Mouse (Mus musculus): ENCODE data around the gene Phrf1.

Phrf1 gene

DNA sequence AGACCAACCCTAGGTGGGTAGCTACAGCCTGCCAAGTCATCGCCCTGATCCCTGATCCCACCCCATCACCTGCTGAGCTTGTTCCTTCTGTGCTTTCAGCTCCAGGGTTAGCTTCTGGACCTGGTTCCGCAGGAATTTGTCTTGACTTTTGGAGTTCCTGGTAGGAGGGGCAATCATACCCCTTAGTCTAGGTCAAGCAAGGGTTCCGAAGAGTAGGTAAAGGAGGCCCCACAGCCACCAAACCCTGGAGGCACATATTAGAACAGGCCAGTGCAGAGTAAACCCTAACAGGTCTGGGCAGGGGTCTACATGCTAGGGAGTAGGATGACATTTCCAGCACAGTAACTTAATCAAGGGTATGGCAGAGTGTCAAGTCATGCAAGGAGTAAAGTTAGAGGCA lies 15.5 kb upstream of the Phrf1 start:
- no peak for DNase-seq (ENCODE audit: low read depth in 2 of 2, low spot score in 2 of 2)

DNA sequence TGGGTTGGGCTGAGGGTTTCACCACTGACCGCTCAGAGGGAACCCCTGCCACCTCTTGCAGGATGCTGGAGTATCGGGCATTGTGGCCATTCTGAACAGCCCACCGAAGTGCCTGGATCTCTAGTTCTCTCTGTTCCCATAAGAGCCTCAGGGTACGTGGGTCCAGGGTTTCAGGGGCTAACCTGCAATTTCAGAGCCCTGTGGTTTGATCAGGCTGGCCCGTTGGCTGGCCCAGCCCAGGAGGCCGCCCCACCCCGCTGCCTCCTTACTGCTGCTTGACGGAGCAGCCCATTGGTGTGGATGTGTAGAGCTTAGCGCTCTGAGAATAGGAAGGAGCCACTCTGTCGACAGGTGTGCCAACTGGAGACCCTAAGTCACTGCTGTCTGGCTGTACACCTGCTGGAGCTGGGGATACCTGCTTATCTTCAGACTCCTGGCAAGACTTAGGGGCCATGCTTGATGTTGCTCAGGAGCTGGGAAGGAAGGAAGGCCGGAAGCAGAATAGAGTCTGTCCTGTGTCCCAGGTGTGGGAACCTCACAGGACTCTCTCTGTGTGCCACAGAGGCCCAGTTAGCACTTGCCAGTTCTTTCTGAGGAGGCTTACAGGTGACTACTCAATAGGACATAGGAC lies 14.9 kb upstream of the Phrf1 start, which contains the start of gene Lmntd2:
Gene Lmntd2 (minus strand): TSS at position 476 of the 631 bp plus-strand sequence.
- DNase-seq (ENCODE audit: low read depth in 2 of 2, low spot score in 2 of 2): no peak

DNA sequence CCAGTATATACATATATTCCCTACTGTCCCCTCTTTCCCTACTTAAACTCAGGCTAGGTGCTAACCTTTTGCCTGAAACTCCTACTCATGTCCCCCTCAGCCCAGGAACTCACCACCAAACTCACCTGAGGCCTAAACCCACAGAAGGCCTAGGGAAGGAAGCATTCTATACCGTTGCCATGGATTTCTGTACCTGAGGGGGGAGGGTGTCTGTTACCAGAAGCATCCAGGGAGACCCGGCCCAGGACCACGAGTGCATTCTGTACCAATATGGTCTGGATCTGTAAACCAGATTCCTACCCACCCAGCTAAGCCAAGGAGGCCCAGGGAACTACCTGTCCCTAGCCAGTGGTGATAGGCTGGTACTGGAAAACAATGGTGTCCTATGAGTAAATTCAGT lies 14.3 kb upstream of the Phrf1 start:
- no peak for DNase-seq (ENCODE audit: low read depth in 2 of 2, low spot score in 2 of 2)

DNA sequence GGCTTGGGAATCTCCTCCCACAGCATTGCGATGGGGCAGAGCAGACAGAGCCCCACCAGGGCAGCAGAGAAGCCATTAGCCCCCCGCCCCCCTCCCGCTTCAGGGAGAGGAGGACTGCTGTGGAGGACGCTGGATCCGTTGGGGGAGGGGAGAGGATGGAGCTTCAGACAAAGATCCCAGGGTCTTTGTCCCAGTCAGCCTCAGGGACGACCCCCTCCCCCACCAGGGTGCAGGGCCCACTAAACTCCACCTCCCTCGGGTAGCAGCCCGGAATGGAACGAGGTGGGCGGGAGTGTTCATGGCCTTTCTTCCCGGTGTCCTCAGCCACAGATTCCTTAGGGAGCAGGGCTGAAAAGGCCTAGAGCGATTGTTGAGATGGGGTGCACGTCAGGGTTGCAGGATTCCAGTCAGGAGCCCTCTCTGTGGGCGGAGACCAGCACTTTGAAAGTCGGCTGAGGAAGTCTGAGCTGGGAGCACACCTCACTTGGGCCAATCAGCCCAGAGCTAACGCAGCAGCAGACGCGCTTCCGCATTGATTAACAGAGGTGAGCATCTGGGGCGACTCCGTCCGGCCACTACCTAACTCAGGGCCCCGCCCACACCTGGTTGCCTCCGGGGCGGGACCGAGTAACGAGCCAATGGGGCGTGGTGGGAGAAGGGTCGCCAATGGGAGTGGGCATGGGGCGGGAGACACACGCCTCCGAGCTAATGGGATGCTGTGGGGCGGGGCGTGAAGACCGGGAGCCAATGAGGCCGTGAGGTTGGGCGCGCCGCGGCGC lies 13.3 kb upstream of the Phrf1 start, which contains the start of gene Rassf7:
Gene Rassf7 (plus strand): TSS at position 760 of the 779 bp plus-strand sequence.
- peak; percentile 90 to 93 for DNase-seq (ENCODE audit: low read depth in 2 of 2, low spot score in 2 of 2)

DNA sequence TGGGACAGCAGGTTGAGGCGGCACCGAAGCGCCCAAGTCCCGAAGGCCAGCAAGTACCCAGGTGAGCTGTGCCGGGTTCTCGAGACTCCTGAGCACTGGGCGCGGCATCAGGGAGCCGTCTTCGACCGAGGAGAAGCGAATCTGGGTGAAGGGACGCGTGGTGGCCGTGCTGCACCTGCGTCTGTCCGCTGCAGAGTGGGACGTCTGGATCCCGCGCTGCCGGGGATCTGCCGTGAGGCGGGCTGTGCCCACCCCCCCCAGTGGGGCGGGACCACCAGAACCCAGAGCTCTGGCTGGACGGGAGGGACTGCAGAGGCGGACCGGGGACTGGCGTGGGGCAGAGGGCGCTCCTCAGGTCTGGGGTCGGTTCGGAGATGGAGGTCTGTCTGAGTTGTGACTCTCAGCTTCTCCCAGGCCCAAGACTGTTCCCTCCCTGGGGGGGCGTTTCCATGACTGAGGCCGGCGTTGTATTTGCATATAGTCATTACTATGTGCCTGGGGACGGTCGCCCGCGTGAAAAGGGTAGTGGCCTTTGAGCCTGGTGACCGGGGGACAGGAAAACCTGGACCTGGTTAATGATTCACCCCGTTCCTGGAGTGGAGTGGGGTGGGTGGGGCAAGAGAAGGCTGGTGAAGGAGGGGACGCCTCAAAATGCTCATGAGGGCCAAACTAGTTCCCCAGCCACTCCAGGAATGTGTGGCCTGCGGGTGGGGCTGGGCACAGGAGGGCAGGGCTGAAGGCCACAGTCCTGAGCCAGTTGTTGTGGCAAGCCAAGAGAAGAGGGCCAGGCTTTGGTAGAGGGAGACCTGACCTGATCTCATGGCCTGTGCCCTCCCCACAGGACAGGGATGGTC lies 12.5 kb upstream of the Phrf1 start:
- no peak for DNase-seq (ENCODE audit: low read depth in 2 of 2, low spot score in 2 of 2)

DNA sequence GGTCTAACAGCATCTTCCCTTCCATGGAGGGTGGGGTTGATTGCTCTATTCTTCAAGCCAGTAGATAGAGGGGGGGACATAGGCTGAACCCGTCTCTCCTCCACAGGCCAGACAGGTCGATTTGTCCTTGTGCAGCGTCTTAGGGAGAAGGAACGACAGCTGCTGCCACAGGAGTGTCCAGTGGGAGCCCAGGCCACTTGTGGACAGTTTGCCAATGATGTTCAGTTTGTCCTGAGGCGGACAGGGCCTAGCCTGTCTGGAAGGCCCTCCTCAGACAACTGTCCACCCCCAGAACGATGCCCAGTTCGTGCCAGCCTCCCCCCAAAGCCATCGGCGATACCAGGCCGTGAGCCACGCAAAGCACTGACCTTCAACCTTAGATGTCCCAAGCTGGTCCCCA lies 11.7 kb upstream of the Phrf1 start:
- DNase-seq (ENCODE audit: low read depth in 2 of 2, low spot score in 2 of 2): no peak

DNA sequence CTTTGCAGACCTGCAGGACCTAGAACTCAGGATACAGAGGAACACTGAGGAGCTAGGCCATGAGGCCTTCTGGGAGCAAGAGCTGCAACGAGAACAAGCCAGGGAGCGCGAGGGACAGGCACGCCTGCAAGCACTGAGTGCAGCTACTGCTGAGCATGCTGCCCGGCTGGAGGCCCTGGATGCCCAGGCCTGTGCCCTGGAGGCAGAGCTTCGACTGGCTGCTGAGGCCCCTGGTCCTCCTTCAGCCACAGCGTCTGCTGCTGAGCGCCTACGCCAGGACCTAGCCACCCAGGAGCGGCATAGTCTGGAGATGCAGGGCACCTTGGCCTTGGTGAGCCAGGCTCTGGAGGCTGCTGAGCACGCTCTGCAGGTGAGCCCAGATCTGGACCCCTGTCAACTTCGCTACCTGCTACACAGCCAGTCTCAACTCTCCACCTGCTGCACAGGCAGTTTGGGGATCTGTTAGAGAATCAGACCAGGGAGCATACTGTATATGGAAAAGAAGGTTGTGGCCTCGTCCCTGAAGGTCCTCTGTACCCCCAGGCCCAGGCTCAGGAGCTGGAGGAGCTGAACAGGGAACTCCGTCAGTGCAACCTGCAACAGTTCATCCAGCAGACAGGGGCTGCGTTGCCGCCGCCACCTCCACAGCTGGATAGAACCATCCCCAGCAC lies 11.1 kb upstream of the Phrf1 start:
- no peak for DNase-seq (ENCODE audit: low read depth in 2 of 2, low spot score in 2 of 2)

DNA sequence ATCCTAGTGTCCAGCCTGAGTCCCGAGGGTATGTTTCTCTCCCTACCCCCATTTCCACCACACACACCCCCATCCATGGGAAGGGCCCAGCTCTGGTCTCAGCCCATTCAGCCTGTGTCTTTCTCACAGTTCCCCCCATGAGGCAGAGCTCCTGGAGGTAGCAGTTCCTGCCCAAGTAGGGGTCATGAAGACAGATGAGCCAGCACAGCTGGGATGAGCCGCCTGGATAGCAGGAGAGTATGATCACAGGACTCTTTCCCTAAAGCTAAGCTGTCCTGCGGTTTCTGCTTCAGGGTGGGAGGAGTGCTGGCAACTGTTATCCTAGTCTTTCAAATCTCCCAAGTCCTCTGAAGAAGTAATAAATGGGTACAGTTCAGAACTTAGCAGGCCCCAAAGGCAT lies 10.4 kb upstream of the Phrf1 start:
- DNase-seq (ENCODE audit: low read depth in 2 of 2, low spot score in 2 of 2): no peak

DNA sequence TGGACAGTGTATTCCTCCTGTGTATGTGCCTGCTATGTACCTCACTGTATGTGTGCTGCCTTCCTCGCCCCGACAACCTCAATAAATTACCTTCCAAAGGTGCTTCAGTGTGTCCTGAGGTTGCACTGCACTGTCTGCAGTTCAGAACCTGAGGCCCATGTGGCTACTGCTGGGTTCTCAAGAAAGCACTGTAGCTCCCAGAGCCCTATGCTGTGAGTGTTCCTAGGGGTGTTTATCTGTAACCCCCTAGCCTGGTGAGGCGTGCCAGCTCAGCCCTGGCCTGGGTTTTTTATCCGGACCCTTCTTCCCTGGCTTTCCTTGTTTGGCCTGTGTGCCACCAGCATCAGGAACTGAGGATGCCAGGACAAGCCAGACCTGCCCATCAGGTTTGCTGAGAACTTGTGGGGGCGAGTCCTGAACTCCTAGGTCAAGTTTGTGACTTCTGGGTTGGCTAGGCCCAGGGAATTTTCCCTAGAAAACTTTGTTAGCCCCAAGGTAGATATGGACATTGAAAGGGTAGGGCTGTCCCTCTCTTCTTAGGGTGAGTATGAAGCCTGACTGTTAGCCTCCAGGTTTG lies 9.9 kb upstream of the Phrf1 start:
- DNase-seq (ENCODE audit: low read depth in 2 of 2, low spot score in 2 of 2): no peak

DNA sequence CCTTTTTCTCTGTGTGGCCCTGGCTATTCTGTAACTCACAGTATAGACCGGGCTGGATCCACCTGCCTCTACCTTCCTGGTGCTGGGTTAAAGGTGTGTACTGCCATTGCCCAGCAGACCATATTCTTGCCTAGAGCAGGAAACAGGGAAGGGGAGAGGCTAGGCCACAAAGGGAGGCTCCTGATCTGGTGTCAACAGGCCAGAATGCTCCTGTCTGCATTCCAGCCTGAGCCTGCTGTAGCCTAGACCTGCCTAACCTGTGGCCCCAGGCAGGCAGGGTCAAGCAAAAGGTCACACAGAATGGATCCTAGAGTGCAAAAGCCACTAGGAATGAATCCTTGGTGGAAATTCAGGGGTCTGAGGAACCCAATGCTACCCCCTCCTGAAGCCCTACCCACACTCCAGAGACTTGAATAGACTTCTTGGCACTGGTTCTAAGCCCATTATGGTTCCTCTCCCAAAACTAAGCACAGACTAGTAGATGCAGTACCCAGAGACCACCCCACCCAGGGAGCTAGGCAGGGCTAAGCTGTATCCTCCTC lies 9.0 kb upstream of the Phrf1 start:
- DNase-seq (ENCODE audit: low read depth in 2 of 2, low spot score in 2 of 2): no peak

DNA sequence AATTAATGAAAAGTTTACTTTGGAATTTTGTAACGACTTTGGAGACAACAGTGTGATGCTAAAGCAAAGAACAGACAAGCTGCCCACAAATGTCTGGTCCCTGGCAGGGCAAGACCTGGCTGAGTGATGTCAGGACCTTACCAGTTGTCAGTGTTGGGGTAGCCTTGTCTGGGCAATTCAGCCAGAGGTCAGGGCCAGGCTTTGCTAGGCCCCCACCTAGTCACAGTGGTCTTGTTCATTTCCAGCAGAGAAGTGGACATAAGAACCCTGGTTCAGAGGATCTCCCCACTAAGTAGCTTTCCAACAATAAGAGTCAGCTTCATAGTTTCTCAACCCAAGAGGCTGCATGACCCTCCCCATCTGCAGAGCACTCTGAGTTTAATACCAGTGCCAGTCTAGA lies 8.2 kb upstream of the Phrf1 start:
- DNase-seq (ENCODE audit: low read depth in 2 of 2, low spot score in 2 of 2): no peak

DNA sequence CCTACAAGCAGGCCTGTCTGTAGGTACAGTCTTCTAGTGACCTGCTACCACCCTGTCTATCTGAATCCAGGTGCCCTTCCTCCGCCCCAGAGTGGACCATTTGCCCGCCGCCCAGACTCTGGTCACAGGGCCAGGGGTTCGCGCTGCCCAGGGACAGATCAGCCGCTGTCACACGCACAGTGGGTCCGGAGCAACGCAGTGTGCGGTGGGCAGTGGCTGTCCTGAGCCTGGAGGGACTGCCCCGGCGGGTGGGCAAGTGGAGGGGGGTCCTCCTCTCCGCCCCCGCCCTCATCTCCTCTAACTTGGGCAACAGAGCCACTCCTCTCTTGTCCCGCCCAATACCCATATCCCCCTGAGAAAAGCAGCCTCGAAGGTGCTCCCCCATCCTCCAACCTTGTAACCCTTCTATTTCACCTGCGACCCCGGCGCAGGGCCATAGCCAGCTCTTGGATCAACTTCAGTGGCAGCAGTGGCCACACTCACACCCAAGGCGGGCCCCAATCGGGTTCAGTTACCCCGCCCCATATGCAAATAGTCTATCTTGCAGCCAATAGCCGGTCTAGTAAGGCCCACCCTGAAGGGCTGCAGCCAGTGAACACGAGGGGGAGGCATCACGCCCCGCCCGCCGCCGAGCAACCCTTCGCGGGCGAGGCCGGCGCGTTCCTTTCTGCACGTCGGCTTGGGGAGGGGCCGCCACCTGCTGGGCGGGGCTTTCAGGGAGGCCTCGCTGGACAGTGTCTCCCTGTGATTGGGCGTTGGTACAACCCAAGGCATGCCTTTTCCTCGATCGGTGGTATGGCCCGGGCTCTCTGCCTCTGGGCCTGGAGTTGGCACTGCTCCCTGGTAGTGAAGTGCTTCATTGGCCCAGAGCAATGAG lies 7.1 kb upstream of the Phrf1 start:
- peak; percentile 65 to 73 for DNase-seq (ENCODE audit: low read depth in 2 of 2, low spot score in 2 of 2)

DNA sequence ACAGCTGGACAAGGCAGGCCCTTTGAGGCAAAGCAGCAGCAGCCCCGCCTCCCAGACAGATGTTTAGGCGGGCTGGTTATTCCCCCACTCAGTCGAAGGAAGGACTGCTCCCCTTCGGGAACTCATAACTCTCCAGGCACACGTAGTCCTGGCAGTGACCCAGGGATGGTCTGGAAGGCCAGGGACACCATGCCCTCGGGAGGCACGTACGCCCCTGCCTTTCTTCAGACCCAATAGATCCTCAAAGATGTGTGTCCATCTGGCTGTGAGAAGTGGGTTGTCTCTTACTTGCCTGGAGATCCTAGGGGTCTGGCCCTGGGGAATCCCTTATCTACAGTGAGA lies 6.5 kb upstream of the Phrf1 start:
- no peak for DNase-seq (ENCODE audit: low read depth in 2 of 2, low spot score in 2 of 2)

DNA sequence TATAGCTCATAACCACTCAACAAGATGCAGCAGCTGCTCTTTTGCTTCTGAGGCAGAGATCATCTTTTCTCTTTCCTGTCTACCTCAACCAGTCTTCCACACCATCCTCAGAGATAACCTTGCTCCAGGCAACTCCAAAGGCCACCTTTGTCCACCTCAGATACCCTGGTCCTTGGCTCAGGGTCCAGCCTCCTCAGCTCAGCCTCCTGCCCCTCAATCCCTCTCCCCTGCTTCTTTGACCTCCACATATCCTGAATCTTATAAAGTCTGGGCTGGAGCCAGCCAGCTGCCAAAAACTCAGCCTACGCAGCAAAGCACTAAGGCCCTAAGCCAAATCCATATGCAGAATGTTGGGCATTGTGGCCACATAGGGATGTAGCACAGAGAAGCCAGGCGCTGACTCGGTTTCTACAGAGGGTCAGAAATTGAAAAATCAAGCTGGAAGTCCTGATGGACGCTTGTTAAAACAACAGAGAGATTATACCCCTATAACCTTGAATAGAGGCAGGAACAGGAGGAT lies 5.8 kb upstream of the Phrf1 start:
- DNase-seq (ENCODE audit: low read depth in 2 of 2, low spot score in 2 of 2): no peak

DNA sequence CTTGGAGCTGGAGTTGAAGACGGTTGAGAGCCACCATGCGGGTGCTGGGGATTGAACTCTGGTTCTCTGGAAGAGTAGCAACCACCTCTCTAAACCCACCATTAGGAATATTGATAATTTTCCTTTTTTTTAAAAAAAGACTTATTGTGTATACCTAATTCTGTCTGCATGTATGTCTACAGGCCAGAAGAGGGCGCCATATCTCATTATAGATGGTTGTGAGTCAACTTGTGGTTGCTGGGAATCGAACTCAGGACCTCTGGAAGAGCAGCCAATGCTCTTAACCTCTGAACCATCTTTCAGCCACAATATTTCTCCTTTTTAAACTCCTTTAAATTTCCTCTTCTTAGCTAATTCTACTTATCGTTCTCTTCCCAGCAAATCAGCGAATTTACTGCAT lies 2.0 kb upstream of the Phrf1 start:
- DNase-seq (ENCODE audit: low read depth in 2 of 2, low spot score in 2 of 2): no peak

DNA sequence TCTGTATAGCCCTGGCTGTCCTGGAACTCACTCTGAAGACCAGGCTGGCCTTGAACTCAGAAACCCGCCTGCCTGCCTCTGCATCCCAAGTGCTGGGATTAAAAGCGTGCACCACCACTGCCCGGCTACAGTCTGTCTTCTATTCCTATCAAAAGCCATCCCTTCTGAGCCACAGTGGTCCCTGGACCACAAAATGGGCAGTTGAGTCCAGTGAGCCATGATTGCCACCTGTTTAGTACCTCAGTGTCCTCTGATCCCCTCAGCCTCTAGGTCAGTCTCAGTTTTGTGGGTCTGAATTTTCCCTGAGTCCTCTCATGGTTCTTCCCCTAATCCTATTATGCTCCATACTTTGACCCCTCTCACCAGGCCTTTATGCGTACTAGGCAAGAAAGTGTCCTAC lies 788 bp upstream of the Phrf1 start:
- DNase-seq (ENCODE audit: low read depth in 2 of 2, low spot score in 2 of 2): no peak

DNA sequence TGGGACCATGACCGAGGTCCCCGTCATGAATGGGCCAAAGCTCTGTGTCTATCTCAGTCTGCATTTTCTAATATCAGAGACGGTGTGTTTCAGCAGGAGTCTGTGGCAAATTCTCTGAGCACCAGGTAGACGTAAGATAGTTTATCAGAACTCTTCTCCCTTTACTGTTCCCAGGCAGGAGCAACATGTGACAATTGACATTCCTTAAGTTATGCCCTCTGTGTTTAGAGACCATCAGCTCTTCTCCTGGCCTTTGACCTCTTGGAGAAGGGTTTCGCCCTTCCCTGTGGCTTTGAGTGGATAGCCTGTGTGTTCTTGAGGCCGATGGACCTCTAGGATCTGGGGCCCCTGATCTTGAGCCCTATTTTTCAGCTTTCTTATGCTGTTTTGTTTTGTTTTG lies 1.1 kb downstream of the Phrf1 start:
- DNase-seq (ENCODE audit: low read depth in 2 of 2, low spot score in 2 of 2): no peak

DNA sequence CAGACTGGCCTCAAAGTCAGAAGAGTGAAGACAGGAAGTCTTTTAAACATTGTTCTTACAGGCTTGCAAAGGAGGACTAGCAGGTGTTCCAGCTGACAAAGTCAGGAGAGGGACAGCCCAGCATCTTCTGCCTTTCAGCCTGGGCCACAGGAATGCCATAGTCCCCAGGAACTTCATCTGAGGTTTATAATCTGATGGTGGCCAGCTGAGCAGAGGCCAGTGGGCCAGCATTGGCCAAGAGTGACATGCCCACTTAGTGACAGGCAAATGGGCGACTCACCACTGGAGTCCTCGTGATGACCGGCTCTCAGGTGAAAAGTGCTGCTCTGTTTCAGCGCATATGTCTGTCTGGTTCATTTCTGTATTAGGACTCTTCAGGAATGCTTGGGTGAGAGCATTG lies 2.0 kb downstream of the Phrf1 start:
- no peak for DNase-seq (ENCODE audit: low read depth in 2 of 2, low spot score in 2 of 2)

DNA sequence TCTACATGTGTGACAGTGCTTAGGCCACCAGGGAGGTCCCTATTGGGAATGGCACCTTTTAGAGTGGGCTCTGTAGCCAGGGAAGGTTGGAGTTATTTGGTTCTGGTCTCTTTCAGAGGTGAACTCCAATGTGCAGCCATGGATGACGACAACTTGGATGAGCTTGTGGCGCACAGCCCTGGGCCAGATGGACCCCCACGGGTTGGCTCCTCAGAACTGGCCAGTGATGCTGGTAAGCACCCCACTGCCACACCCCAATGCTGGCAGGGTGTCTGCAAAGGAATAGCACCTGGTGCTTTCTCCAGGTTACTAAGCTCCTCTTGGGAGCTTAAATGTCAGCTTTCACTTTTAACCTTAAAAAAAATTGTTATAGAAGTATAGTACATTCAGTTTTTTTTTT lies 2.5 kb downstream of the Phrf1 start:
- DNase-seq (ENCODE audit: low read depth in 2 of 2, low spot score in 2 of 2): no peak

DNA sequence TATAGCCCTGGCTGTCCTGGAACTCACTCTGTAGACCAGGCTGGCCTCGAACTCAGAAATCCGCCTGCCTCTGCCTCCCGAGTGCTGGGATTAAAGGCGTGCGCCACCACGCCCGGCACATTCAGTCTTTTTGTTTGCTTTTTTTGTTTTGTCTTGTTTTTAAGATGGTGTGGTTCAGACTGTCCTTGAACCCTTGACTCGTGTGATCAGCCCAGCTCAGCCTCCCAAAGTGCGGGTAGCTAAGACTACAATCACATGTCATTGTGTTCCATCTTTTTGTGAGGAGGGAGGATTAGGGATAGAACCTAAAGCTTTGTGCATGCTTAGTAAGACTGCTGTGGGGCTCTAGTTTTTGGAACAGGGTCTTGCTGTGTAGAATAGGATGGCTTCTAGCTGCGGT lies 3.0 kb downstream of the Phrf1 start:
- no peak for DNase-seq (ENCODE audit: low read depth in 2 of 2, low spot score in 2 of 2)

Measured in CD8-positive naive resting alpha-beta T cell, adult 2 months (primary cell).